Mouse (Mus musculus): ENCODE data around the gene Adrb1.
A peak's percentile ranks its signal among the peaks of the same experiment; 100 is the strongest.

The Adrb1 gene

GRCm38 (mm10) chr19:56721387-56722211 is at the start of gene Adrb1:
Gene Adrb1, plus strand, starts transcription at chr19:56722199.
- peak; percentile 25 for DNase-seq (ENCODE audit: low read depth, low spot score)

- DNase-seq (ENCODE audit: low read depth, low spot score), result no peak
Observed at GRCm38 (mm10) chr19:56675690-56676089, 46.3 kb upstream of the Adrb1 start.

- no peak for DNase-seq (ENCODE audit: low read depth, low spot score)
Observed at GRCm38 (mm10) chr19:56676506-56676905, 45.5 kb upstream of the Adrb1 start.

- DNase-seq (ENCODE audit: low read depth, low spot score), result no peak
Observed at GRCm38 (mm10) chr19:56677611-56678010, 44.4 kb upstream of the Adrb1 start.

GRCm38 (mm10) chr19:56678516-56678915 is 43.5 kb upstream of the Adrb1 start:
- DNase-seq (ENCODE audit: low read depth, low spot score), result no peak

- DNase-seq (ENCODE audit: low read depth, low spot score), result no peak
Observed at GRCm38 (mm10) chr19:56679213-56679965, 42.6 kb upstream of the Adrb1 start.

GRCm38 (mm10) chr19:56679992-56680391 is 42.0 kb upstream of the Adrb1 start:
- DNase-seq (ENCODE audit: low read depth, low spot score), result no peak

GRCm38 (mm10) chr19:56682297-56682696 is 39.7 kb upstream of the Adrb1 start:
- no peak for DNase-seq (ENCODE audit: low read depth, low spot score)

GRCm38 (mm10) chr19:56682843-56683242 is 39.2 kb upstream of the Adrb1 start:
- DNase-seq (ENCODE audit: low read depth, low spot score), result no peak

- DNase-seq (ENCODE audit: low read depth, low spot score), result no peak
Observed at GRCm38 (mm10) chr19:56685515-56685914, 36.5 kb upstream of the Adrb1 start.

- no peak for DNase-seq (ENCODE audit: low read depth, low spot score)
Observed at GRCm38 (mm10) chr19:56686218-56686617, 35.8 kb upstream of the Adrb1 start.

- DNase-seq (ENCODE audit: low read depth, low spot score), result no peak
Observed at GRCm38 (mm10) chr19:56687026-56687635, 34.9 kb upstream of the Adrb1 start.

GRCm38 (mm10) chr19:56687676-56688075 is 34.3 kb upstream of the Adrb1 start:
- DNase-seq (ENCODE audit: low read depth, low spot score), result no peak

- DNase-seq (ENCODE audit: low read depth, low spot score), result no peak
Observed at GRCm38 (mm10) chr19:56688661-56689335, 33.2 kb upstream of the Adrb1 start.

- DNase-seq (ENCODE audit: low read depth, low spot score), result no peak
Observed at GRCm38 (mm10) chr19:56689493-56689892, 32.5 kb upstream of the Adrb1 start.

GRCm38 (mm10) chr19:56691103-56691502 is 30.9 kb upstream of the Adrb1 start:
- DNase-seq (ENCODE audit: low read depth, low spot score), result no peak

- no peak for DNase-seq (ENCODE audit: low read depth, low spot score)
Observed at GRCm38 (mm10) chr19:56692451-56692850, 29.5 kb upstream of the Adrb1 start.

- DNase-seq (ENCODE audit: low read depth, low spot score), result no peak
Observed at GRCm38 (mm10) chr19:56697370-56698144, 24.4 kb upstream of the Adrb1 start.

GRCm38 (mm10) chr19:56700848-56701247 is 21.2 kb upstream of the Adrb1 start:
- DNase-seq (ENCODE audit: low read depth, low spot score), result no peak

GRCm38 (mm10) chr19:56701404-56702033 is 20.5 kb upstream of the Adrb1 start:
- DNase-seq (ENCODE audit: low read depth, low spot score), result no peak

- DNase-seq (ENCODE audit: low read depth, low spot score), result no peak
Observed at GRCm38 (mm10) chr19:56702039-56702438, 20.0 kb upstream of the Adrb1 start.

Measured in retina, adult 2 months (tissue).